Mouse (Mus musculus): Measurements from ENCODE around the gene Endov.

Gene Endov

DNA sequence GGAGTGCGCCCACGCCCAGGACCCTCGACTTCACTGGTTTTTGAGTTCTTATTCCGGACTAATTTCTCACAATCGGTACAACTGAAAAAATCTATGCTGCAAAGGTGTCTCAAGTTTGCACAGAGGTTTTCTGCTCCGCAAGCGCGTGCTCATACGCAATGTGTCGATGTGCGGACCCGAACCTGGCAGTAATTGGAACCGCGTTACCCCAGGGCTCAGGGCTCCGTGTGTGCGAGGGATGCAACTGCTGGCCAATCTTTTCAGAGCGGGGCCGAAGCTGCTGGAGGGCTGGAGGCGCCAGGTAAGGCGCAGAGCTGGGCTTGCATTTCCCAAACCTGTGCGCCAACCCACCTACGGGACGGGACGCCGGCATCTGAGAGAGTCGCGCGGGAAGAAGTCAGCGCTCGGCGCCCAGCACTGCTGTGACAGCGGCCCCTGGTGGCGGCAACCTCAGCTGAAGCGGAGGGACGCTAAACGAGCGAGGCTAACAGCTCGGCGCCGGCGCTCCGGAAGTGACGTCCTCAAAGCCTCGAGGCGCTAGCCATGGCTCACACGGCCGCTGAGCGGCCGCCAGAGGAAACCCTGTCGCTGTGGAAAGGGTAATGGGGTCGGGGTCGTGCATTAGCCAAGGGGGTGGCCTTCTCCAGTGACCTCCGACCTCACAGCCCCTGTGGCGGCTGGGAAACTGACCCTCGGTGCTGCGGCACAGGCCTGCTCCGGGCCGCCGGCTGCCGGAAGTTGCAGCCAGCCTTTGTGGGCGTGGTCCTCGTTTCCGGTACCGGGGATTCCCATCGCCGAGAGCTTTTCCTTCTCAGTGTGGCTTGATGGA is at the start of gene Endov:
Gene Endov (plus strand): TSS at position 487 of the 829 bp plus-strand sequence.
- peak; percentile 99 for DNase-seq

DNA sequence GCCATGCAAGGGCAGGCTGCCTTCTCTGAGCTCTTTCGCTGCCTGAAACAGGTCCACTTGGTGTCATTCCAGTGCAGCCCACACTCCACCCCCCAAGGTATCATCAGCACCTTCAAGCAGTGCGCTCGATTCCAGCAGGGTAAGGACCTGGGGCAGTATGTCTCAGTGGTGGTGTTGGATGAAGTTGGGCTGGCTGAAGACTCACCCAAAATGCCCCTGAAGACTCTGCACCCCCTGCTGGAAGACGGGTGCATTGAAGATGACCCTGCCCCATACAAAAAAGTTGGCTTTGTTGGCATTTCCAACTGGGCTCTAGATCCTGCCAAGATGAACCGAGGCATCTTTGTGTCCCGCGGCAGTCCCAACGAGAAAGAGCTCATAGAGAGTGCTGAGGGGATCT is 48.9 kb upstream of the Endov start:
- peak; percentile 42 for DNase-seq

DNA sequence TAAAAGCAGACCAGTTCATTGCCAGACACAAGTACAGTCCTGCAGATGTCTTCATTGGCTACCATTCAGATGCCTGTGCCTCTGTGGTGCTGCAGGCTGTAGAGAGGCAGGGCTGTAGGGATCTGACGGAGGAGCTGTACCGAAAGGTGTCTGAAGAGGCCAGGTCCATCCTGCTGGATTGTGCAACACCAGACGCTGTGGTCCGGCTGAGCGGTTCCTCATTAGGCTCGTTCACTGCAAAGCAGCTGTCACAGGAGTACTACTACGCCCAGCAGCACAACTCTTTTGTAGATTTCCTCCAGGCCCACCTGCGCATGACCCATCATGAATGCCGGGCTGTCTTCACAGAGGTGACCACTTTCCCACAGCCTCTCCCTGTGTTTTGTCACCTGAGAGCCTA is 47.7 kb upstream of the Endov start:
- no peak for DNase-seq

DNA sequence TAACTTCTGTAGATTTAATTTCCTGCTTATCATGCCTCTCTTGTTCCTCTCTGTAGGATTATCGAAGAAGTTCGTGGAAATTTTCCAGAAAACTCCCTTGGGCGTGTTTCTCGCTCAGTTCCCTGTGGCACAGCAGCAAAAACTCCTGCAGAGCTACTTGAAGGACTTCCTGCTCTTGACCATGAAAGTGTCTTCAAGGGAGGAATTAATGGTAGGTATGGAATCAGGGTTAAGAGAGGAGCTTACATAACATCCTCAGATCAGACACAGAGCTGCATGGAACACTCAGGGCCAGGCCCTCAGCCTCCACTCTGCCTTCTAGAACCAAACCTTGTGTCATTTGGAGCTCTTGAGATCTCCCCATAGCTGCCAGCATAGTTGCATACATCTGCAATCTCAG is 35.0 kb upstream of the Endov start:
- DNase-seq: no peak

DNA sequence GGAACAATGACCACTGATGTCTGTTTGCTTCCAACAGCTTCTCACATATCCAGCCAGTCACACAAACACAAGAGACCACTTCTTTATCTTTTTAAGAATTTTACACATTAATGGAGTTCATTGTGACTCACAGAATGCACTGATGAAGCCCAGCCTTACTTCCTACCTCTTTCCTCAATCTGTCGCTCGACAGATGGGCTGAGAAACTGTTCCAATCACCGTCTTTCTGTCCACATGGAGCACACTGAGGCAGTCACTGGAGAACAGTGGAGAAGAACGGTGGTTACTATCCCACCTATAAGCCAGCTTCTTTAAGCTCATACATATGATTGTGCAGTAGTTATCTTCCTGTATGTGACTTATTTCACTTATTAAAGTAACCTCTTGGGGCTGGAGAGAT is 13.3 kb upstream of the Endov start:
- DNase-seq: no peak

DNA sequence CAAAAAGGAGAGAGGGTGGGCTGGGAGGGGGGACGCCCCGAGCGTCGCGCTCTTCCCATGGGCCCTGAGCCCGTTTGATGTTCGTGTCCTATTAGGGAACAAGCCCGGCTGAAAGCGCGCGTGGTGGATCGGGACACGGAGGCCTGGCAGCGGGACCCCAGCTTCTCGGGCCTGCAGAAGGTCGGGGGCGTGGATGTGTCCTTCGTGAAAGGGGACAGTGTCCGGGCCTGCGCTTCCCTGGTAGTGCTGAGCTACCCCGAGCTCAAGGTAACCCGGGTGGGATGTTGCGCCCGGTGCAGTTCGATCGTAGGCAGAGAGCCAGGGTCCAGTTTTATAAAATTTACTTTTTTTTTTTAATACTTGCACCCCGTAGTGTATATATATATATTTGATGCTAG is 542 bp downstream of the Endov start:
- no peak for DNase-seq

DNA sequence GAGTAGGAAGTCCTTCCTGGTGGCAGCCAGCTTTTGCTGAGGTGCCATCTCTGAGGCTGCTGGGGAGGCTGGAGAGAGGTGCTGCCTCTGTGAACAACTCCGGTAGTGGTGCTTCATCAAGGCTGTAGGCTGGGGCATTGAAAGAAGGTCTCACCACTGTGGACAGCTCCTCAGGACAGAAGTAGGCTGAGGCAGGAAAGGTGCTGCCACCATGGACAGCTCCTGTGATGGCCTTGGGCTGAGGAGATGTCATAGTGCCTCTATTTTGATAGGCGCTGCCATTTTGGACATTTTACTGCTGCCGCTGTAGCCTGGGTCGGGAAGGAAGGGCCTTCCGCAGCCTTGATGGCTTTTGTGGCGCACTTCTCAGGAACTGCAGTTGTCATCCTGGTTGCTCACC is 1.7 kb downstream of the Endov start:
- no peak for DNase-seq

DNA sequence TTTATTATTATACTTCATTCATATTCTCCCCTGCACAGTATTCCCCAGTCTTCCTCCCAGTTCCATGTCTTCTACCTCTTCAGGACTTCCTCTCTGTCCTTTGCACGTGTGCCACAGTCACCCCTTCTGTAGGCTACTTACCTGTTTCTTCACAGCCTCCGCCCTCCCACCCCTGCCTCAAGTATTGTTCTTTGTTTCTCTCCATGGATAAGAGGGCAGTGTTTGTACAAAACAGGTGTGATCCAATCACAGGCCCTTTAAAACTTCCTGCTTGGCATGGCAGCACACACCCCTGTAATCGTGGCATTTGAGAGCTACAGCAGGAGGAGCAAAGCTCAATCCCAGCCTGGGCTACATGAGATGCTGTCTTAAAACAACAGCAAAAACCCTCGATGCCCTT is 2.4 kb downstream of the Endov start:
- no peak for DNase-seq

DNA sequence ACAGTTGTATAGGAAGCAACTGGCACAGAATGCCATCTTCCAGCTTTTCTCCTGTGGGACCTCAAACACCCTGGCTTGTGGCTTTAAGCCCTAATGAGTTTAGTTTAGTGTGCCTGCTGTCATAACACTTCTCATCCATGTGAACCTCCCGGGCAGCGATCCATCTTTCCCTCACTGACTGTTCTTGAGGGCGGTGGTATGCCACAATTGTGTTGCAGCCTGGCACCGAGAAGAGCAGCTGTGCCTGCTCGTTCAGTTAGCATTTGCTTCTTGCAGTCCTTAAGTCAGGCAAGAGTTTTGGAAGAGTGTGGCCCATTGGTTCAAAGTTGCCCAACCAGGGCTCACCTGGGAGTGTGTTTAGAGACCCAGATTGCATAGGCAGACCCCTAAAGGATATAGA is 5.0 kb downstream of the Endov start:
- no peak for DNase-seq

DNA sequence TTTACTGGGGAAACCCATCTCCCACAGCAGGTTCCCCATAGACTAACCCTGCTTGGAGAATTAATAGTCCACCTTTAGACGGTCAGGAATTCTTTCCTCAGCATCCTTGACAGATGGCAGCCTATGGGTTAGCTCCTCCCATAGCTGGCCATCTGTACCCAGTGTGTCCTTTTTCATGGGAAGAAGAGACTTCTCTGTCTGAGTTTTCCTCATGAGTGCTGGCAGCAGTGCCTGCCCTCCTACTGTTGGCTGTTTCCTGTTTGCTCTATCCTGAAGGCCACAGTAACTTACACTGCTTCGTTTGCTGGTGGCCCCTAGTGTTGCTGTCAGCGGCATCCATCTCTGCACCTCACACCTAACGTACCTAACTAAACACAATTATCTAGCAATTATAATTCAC is 6.3 kb downstream of the Endov start:
- no peak for DNase-seq

DNA sequence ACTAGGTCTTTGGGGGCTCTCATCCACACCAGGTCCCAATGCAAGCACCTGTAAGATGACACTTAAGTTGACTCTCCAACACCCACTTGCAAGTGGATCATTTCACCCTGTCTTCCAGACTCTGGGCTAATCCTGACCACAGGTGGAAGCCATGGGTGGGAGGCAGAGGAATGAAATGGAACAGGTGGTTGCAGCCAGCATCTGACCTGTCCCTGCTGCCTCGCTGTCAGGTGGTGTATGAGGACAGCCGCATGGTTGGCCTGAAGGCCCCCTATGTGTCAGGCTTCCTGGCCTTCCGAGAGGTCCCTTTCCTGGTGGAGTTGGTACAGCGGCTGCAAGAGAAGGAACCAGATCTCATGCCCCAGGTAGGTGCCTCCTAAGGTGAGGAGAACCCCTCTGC is 8.2 kb downstream of the Endov start:
- no peak for DNase-seq

DNA sequence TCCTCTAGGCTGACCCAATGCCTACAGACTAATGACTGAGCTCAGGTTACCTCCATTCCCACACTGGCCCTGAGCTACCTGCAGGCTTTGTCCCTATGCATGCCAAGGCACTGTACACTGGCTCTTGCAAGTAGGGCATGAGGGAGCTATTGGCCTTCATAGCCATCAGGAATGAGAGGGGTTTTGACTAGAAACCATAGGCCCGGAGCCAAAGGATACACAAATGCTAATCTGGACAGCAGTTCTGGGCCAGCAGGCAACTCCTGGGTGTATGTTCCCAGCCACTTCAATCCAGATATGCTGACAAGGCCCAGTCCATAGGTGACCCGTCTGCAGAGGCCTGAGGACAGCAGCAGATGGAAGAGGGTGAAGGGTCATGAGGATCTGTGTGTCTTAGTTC is 8.9 kb downstream of the Endov start:
- DNase-seq: no peak

DNA sequence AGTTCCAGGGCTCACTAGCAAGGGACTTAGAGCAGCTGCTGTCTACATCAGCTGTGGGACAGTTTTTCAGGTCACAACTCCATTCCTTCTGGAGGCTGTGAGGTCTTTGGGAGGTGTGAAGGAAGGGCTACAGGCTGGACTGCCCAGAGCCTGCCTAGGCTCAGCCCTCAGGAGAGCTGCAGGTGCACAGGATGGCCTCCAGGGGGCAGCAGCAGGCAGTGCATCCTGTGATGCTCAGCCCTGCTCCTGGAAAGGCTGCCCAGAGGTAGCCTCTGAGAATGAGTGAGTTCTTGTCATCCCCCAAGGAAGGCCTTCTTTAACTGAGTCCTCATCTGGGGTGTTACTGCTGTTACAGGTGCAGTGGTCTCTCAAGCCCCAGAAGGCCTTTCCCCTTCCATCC is 12.5 kb downstream of the Endov start:
- DNase-seq: peak; percentile 63

DNA sequence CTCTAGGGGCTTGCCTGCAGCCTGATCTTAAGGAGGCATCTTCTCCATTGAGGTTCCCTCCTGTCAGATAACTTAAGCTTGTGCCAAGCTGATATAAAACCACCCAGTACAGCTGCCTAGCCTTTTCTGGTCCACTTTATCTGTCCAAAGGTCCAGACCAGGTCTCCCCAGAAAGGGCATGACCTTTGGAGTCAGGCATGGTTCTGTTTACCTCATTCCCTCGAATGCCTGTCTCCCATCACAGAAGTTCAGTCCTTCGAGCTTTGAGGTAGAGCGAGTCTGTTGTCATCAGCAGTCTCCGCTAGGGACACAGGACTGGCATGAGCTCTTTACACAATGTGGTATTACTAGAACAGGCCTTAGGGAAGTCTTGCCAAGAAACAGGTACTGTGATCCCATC is 15.2 kb downstream of the Endov start:
- no peak for DNase-seq

DNA sequence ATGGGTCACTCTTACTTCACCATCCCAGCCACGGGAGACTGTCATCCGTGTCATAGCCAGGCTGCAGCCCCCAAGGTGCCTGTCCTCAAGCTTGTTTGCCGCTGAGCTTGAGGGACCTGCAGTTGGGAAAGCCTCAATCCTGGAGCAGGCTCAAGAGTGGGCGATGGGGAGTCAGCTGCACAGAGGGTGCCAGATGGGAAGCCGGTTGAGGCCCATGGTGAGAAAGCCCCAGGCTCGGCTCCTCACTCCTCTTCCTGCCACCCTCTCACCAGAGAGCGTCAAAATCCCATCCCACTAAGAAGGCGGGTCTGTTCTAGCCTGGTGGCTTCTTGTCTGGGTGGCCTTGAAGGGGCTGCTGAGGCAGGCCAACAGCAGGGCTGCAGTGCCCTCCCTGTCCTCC is 16.6 kb downstream of the Endov start:
- no peak for DNase-seq

DNA sequence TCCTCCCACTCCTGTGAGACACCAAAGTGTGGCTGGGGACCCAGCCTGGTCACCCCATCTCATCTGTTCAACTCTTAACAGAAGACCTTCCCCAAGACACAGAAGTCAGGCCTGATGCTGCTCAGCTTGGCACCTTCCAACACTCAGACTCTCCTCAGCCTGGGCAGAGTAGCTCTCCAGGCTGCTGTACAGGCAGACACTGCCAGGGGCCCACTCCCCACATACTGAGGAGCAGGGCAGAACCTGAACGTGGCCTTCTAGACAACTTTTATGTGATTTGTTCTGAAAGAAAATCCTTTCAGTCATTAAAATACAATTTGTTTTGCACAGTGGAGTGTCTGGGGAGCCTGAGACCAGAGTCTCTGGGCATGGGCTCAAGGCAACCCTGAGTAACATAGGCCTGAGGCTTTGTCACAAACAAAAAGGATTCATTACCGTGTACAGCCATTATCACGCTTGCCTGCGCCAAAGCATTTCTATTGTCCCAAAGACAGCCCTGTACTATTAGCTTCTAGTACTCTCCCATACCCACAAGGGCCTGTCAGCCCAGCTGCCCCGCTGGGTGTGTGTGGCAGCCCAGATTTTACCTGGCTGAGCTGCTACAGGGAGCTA is 18.1 kb downstream of the Endov start:
- no peak for DNase-seq

DNA sequence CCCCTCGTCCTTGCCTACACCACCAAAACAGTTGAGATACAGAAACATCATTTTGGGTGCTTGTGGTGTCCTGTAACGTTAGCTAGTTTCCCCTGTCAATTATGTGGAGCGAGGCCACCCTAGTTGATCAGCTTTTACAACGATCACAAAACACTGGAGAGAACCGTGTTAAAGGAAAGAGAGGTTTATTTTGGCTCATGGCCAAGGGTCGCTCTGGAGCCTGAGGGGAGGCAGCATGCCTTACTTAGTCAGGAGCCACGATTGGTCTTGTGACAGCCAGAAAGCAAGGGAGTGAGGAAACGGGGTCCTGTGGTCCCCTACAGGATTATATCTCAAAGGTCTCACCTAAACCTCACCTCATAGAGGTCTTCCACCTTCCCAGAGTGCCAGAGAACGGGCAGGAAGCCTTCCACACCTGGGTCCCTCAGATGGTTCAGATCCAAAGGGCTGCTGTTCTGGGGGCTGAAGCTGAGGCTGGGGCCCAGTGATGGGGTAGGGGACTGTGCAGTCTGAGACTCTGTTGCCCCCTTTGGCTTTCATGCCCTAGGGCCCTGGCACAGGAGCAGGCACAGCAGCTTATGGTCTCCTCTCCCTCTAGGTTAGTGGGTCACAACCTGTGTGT is 22.0 kb downstream of the Endov start:
- DNase-seq: no peak

DNA sequence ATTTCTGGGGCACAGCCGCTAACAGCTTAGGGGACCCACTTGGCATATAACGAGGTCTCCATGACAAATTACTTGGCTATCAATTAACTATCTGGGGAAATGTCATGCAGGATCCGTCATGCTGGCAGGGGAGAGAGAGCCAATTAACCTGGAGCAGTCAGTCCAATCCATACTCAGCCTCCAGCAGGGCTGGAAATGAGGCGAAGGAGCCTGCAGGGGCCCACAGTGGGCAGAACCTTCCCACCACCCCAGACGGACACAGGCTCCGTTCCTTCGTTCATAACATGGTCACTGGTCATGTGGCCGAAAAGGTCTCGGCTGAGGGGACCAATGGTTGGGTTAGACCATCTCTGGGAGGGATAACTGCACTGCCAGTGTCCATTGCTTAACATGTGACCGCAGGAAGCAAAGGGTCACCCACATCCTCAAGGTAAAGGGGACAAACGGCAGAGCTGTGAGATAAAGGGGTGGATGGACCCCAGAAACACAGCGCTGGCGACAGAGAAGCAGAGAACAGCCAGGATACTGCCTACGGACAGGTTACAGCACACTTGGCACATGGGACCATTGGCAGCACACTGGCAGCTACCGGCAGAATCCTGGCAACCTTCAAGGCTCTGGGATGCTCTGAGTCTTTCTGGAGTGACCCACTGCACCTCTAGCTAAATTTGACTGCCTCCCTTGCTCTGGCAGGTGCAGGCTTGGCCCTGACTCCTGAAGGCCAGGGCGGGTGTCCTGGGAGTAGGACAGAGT is 23.1 kb downstream of the Endov start:
- no peak for DNase-seq

DNA sequence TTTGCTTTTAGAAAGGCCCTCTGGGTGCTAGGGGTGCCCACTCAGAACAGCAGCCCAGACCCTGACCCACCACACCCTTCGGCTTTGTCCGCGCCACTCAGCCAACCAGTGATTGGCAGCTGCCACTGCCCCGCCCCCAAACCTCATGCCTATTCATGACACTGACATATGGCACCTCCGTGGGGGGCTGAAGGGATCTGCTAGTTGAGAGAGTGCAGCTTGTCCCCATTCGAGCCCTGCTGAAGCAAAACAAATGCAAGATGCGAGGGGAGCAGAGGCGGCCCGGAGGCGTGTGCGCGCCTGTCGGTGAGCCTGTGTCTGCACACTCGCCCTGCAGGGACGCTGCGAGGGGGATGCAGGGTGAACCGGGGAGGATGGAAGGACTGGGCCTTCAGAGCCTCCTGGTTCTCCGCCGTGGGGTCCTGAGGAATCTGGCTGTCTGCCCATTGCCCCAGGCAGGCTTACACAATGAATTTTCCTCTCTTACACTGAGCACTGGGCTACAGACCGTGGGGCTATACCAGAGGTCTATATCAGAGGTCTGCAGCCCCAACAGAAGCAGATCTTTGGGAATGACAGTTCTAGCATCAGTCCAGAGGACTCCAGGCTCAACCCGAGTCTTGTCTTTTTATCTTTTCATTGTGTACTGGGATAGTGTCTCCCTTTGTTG is 24.0 kb downstream of the Endov start:
- no peak for DNase-seq

DNA sequence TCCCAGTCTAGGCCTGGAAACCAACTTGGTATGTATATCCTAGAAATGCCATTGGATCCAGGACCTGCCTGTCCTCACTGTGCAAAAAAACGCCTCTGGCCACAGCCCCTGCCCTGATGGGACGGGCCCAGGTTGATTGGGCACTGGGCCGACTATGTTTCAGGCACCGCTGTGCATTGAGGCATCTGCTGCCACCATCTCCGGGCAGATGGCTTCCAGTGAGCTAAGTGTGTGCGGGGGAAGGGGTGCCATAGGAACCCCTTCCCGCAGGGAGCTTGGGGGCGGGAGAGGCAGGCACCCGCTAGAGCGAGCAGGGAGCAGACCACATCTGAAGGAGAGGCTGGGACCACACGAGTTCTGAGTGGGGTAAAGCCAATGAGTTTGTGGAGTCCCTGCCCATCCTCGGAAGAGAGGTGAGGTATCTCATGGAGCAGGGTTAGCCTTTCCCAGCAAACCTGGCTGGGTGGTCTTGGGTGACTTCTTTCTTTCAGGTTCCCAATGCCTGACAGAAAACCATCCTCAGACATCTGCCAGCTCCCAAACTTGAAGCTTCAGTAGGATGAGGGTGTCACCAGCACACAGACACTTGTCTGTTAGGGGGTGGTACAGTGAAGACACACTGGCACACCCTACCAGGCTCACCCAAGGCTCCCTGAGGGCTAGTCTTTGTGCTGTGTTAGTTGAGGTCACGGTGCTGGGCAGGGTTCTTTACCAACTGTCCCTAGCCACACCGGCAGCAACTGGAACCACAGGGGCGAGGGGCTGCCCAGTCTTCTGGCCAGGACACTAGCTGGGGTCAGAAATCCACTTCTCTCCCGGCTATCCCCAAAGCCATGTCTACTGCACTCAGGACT is 24.9 kb downstream of the Endov start:
- no peak for DNase-seq

DNA sequence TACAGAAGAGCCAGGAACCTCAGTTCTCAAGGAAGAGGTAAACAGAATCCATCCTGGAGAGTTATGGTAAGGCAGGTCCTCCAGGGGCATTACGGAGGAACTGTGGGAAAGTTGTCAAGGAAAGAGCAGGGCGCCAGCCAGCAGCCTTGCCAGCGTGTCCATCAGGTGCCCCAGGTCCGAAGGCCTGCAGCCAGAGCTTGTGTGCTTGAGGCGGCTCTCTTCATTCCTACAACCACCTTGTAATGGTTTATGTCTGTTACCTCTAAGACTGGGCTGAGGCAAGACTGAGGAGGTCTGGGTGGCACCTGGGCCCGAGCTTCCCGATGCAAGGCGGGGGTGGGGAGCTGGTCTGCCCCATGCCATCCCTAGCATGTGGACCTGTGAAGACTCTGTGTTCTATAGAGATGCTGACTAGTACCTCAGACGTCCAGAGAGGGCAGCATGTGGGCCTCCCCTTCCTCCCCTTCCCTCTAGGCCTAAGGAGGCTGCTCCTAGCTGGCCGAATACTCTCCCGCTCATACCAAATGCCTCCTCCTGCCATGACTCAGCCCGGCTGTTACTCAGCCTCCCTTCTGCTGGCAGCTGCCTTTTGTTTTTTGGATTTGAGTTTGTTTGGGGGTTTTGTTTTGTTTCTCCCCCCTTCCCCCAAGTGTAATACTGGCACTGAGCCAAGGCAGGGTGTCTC is 25.7 kb downstream of the Endov start:
- DNase-seq: no peak
